Mouse (Mus musculus) kidney, postnatal 0 days (tissue): ENCODE measurements around the gene Pdzrn4. TPM values are rescaled to one million over a fixed set of nuclear protein-coding genes. Genes with fewer than 3 reads are reported as not detected.

ENCODE experiments used
- ATAC-seq: fragments of 200-750 bp; cut with Nextera tagmentation; replicated peaks from 2 replicates; pipeline ENCODE4 v1.8.0; 2017; ENCODE audit warnings: low read depth, moderate number of reproducible peaks, moderate TSS enrichment, moderate library complexity; ENCODE audit not compliant: low FRiP score
- DNase-seq: peaks from one replicate; pipeline ENCODE4 v3.0.0-alpha.2; 2016; ENCODE audit warnings: low spot score
- H3K27ac ChIP-seq: fragments of 300-500 bp; sonication (generic); 2 replicates; pipeline ENCODE4 v1.5.1; 2014; ENCODE audit warnings: mild to moderate bottlenecking
- H3K27me3 ChIP-seq: fragments of 300-500 bp; sonication (generic); 2 replicates; pipeline ENCODE4 v1.6.1; 2014; ENCODE audit warnings: low read length, mixed read lengths; ENCODE audit not compliant: insufficient read depth
- H3K36me3 ChIP-seq: fragments of 300-500 bp; sonication (generic); 2 replicates; pipeline ENCODE4 v1.6.1; 2014; ENCODE audit warnings: low read length, mixed read lengths; ENCODE audit not compliant: insufficient read depth
- H3K4me1 ChIP-seq: fragments of 300-500 bp; sonication (generic); replicated peaks from 2 replicates; pipeline ENCODE4 v1.6.1; 2014; ENCODE audit warnings: antibody characterized with exemption, low read length, mixed read lengths; ENCODE audit not compliant: insufficient read depth
- H3K4me2 ChIP-seq: fragments of 300-500 bp; sonication (generic); 2 replicates; pipeline ENCODE4 v1.6.1; 2014; ENCODE audit warnings: mild to moderate bottlenecking, low read length, moderate library complexity, mixed read lengths
- H3K4me3 ChIP-seq: fragments of 300-500 bp; sonication (generic); replicated peaks from 2 replicates; pipeline ENCODE4 v1.5.1; 2014; ENCODE audit warnings: low read depth, low read length
- H3K9ac ChIP-seq: fragments of 300-500 bp; sonication (generic); 2 replicates; pipeline ENCODE4 v1.6.1; 2014; ENCODE audit warnings: low read depth, low read length
- H3K9me3 ChIP-seq: fragments of 300-500 bp; sonication (generic); replicated peaks from 2 replicates; pipeline ENCODE4 v1.6.1; 2016; ENCODE audit warnings: low read length, inconsistent platforms, mixed read lengths
- CTCF ChIP-seq: IDR thresholded peaks from 2 replicates; pipeline ENCODE4 v1.5.1; 2016; ENCODE audit warnings: antibody characterized with exemption, low read depth, mild to moderate bottlenecking, moderate library complexity
- WGBS: fragments of 180-500 bp; shearing (Covaris S2); extraction: QIAGEN DNeasy Blood & Tissue Kit; methylation state at CpG from one replicate; pipeline ENCODE4 v1.1.7; 2014; 5-methylcytosine and 5-hydroxymethylcytosine counted together
- polyA plus RNA-seq: library from polyadenylated mRNA; unstranded; fragments of >200 nt; fragmentation: Nextera tagmentation; extraction: Ambion mirVana; gene quantifications from 2 replicates; pipeline ENCODE4 v1.2.1, GENCODE M21; 2015

Pdzrn4 gene
- polyA plus RNA-seq, 1 experiment from 2014 or later = 2.8 TPM

DNA sequence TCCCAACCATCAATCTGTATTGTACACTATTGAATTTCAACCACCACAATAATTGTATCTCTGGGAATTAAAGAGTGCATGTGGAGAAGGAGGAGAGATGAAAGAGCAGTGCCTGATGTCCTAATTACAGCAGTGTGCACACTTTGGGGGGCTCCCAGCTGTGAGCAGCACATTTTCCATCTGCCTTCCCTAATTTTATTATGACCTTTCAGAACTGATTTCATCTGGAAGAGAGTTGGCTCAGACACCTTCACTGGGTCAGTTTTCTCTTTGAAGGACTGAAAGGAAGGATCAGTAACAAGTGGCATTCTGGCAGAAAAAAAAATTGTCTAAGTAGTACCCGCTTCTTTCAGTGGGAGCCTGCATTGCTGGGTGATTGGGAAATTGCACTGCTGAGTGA lies 119.0 kb downstream of the Pdzrn4 start:
- H3K27me3 ChIP-seq = no peaks in the 10 kb centered on the region
- H3K4me1 ChIP-seq = no peaks in the 10 kb centered on the region
- 73% methylated on average over 1 of the region's 1 CpGs for WGBS
- H3K27ac ChIP-seq = no peak overlapping the region
- H3K9ac ChIP-seq = no peak overlapping the region
- no peak for ATAC-seq
- TF ChIP-seq CTCF = no peak
- H3K36me3 ChIP-seq = no peaks in the 10 kb centered on the region
- DNase-seq = no peak
- H3K9me3 ChIP-seq = no peaks in the 10 kb centered on the region
- no peak overlapping the region for H3K4me3 ChIP-seq
- no peak overlapping the region for H3K4me2 ChIP-seq

DNA sequence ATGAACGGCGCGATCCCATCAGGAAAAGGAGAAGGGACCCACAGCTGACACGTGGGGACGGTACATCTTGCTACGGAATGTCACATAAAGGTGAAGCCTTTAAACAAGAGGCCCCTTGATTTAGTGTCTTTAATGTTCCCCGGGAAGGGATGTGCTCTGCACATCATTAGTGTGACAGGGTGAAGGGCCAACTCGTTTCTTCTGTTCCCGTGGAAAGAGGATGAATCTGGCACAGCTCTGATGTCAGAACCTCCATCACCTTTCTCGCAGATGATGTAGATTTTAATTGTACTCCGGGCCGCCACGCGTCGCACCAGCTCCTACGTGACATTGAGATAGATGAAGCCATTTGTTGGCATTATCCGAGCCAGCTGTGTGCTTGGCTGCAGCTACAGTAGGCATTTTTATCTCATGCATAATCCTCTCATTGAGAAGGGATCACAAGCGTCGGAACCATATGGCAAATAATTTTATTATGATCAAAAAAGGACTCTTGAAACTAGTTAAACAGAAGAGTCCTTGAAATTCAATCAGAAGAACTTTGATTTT lies 124.1 kb downstream of the Pdzrn4 start:
- no peaks in the 10 kb centered on the region for H3K36me3 ChIP-seq
- H3K27ac ChIP-seq = no peak overlapping the region
- no peak overlapping the region for H3K4me3 ChIP-seq
- TF ChIP-seq CTCF = no peak
- H3K4me1 ChIP-seq = no peaks in the 10 kb centered on the region
- ATAC-seq = no peak
- no peak overlapping the region for H3K9ac ChIP-seq
- 29% methylated on average over 19 of the region's 19 CpGs for WGBS
- no peaks in the 10 kb centered on the region for H3K27me3 ChIP-seq
- H3K4me2 ChIP-seq = no peak overlapping the region
- H3K9me3 ChIP-seq = no peaks in the 10 kb centered on the region
- DNase-seq = no peak

GRCm38 (mm10) chr15:92521686-92522085 lies 125.0 kb downstream of the Pdzrn4 start:
- Histone ChIP-seq H3K27me3 (no peaks in the 10 kb centered on the region), H3K4me2 (peak overlapping the region; percentile 29; the same call in 1 of the 2 replicates), H3K36me3 (no peaks in the 10 kb centered on the region), H3K4me3 (no peak overlapping the region), H3K9ac (no peak overlapping the region), H3K9me3 (no peaks in the 10 kb centered on the region), H3K27ac (no peak overlapping the region), H3K4me1 (no peaks in the 10 kb centered on the region)
- DNase-seq (peak; percentile 29), ATAC-seq (no peak)
- TF ChIP-seq CTCF = no peak
- 22% methylated on average over 7 of the region's 7 CpGs for WGBS

DNA sequence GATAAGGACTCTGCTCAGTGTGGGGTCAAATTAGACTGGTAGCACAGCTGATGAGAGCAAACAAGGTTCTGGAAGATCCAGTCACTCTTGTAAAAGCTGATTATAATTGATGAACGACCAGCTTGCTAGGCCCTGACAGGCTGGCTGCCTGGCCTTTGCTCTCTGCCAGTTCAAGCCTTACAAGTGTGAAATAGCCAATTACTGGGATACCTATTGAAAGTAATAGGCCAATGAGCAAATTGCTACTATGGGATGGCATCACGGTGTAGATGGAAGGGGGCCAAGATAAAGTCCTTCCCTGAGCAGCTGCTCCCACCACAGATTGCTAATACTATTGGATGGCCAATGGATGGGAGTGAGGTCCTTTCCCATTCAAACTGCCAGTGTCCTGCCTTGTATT lies 128.2 kb downstream of the Pdzrn4 start:
- WGBS = 14% methylated on average over 2 of the region's 2 CpGs
- DNase-seq = no peak
- H3K36me3 ChIP-seq = no peaks in the 10 kb centered on the region
- no peak overlapping the region for H3K4me3 ChIP-seq
- no peak overlapping the region for H3K4me2 ChIP-seq
- no peak for TF ChIP-seq CTCF
- no peaks in the 10 kb centered on the region for H3K27me3 ChIP-seq
- no peaks in the 10 kb centered on the region for H3K4me1 ChIP-seq
- H3K9me3 ChIP-seq = no peaks in the 10 kb centered on the region
- ATAC-seq = no peak; the same call in 1 of the 2 replicates
- H3K9ac ChIP-seq = no peak overlapping the region
- no peak overlapping the region for H3K27ac ChIP-seq

- Histone ChIP-seq H3K4me2 (no peak overlapping the region), H3K9ac (no peak overlapping the region), H3K4me1 (no peaks in the 10 kb centered on the region), H3K27ac (no peak overlapping the region), H3K27me3 (no peaks in the 10 kb centered on the region), H3K4me3 (no peak overlapping the region), H3K9me3 (no peaks in the 10 kb centered on the region), H3K36me3 (no peaks in the 10 kb centered on the region)
- 49% methylated on average over 9 of the region's 9 CpGs for WGBS
- ATAC-seq = no peak
- no peak for DNase-seq
- no peak for TF ChIP-seq CTCF
Measured at GRCm38 (mm10) chr15:92525416-92525815, 128.7 kb downstream of the Pdzrn4 start.

DNA sequence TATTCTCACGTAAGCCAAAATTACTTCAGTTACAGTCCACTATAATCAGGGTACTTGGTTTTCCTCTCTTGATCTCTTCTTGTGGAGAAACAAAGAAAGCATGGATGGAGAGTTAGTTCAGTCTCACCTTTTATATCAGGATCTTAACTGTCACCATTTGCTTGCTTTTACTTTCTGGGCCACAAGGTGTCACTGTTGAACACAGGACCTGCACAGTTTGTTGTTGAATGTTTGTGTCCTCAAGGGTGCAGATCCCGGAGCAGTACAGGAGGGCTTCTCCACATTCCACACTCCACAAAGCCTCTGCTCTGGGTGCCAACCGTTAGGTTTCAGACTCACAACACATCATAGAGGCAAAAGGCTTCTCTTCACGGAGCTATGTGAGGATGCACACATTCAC lies 130.1 kb downstream of the Pdzrn4 start:
- DNase-seq (no peak), ATAC-seq (no peak)
- 77% methylated on average over 4 of the region's 4 CpGs for whole genome bisulfite sequencing
- Histone ChIP-seq H3K9me3 (no peaks in the 10 kb centered on the region), H3K36me3 (no peaks in the 10 kb centered on the region), H3K9ac (no peak overlapping the region), H3K4me1 (no peaks in the 10 kb centered on the region), H3K4me2 (no peak overlapping the region), H3K4me3 (no peak overlapping the region), H3K27me3 (no peaks in the 10 kb centered on the region), H3K27ac (no peak overlapping the region)
- TF ChIP-seq CTCF = peak; percentile 67

GRCm38 (mm10) chr15:92543252-92543651 lies 146.6 kb downstream of the Pdzrn4 start:
- DNase-seq (no peak), ATAC-seq (no peak)
- Histone ChIP-seq H3K4me3 (no peak overlapping the region), H3K4me1 (no peaks in the 10 kb centered on the region), H3K4me2 (no peak overlapping the region), H3K9ac (no peak overlapping the region), H3K9me3 (no peaks in the 10 kb centered on the region), H3K27ac (no peak overlapping the region), H3K27me3 (no peaks in the 10 kb centered on the region), H3K36me3 (no peaks in the 10 kb centered on the region)
- WGBS = 11% methylated on average over 1 of the region's 1 CpGs
- no peak for TF ChIP-seq CTCF
